Mouse (Mus musculus) telencephalon, adult 2 months (tissue): ENCODE results near the gene Ankle2.
A peak's percentile ranks its signal among the peaks of the same experiment; 100 is the strongest.

ENCODE experiments used
- DNase-seq: peaks from one replicate; pipeline ENCODE4 v3.0.0-alpha.2; 2011; ENCODE audit warnings: low read depth, low spot score

Gene Ankle2

DNA sequence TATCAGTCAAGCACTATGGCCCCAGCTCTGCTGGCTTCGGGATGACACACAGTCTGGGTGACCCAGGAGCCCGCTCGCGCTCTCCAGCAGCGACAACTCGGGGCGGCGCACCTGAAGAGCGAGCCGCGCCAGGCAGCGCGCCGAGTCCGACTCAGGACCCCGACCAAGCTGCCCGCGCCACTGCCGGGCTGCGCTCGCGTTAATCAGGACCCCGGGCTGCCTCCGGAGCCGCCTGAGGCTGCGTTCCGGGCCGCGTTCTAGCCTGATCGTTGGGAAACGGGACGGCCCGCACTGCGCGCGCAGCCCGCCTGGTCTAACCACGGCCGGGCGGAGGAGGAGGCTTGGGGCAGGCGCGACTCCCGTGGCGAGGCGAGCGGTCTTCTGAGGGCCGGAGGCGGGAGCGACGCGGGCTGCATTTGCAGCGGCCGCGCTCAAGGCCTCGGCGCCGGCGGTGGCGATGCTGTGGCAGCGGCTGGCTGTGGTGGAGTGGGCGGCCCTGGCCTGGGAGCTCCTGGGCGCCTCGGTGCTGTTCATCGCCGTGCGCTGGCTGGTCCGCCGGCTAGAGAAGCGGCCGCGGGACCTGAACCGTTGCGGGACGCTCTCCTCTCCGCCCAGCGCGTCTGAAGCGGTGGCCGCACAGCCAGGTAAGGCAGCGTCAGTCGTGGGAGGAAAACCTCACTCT is at the start of gene Ankle2:
Gene Ankle2 (plus strand): TSS at position 225 of the 682 bp plus-strand sequence.
- peak; percentile 77 for DNase-seq

GRCm38 (mm10) chr5:110181716-110182115 is 49.1 kb upstream of the Ankle2 start:
- no peak for DNase-seq

- no peak for DNase-seq
These were observed 27.5 kb upstream of the Ankle2 start for GRCm38 (mm10) chr5:110203164-110203895.

GRCm38 (mm10) chr5:110204777-110205176 is 26.0 kb upstream of the Ankle2 start:
- DNase-seq = no peak

GRCm38 (mm10) chr5:110211312-110211711 is 19.5 kb upstream of the Ankle2 start:
- no peak for DNase-seq

DNA sequence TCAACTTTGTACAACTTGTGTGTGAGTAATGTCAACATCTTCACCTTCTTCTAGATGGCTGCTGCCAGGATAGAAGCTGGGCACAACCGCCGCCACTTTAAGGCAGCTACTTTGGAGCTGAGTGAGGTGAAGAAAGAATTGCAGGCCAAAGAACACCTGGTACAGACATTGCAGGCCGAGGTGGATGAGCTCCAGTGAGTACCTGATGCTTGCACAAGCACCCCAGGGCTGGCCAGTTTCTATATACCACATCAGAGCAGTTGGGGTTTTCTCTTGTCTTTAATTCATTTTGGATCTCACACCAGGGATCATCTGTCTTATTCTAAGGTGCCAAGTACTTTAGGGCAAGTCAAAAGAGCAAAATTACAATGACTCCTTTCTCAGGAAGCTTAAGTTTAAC is 14.0 kb upstream of the Ankle2 start:
- DNase-seq = no peak

GRCm38 (mm10) chr5:110220331-110220730 is 10.5 kb upstream of the Ankle2 start:
- DNase-seq = no peak

DNA sequence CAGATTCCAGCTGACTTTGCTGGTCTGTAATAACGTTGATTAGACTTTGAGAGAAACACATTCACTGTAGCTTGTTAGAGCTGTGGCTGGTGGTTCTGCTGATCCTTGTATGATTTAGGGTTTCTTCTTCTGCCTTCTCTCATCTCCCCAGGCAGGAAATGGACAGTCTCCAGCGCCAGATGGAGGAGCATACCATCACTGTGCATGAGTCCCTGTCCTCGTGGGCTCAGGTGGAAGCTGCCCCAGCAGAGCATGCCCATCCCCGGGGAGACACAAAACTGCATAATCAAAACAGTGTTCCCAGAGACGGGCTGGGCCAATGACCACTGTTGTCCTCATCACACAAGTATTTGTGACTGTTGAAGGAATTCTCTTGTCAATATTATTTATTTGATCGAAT is 8.0 kb upstream of the Ankle2 start:
- no peak for DNase-seq

GRCm38 (mm10) chr5:110225056-110225455 is 5.7 kb upstream of the Ankle2 start:
- no peak for DNase-seq

DNA sequence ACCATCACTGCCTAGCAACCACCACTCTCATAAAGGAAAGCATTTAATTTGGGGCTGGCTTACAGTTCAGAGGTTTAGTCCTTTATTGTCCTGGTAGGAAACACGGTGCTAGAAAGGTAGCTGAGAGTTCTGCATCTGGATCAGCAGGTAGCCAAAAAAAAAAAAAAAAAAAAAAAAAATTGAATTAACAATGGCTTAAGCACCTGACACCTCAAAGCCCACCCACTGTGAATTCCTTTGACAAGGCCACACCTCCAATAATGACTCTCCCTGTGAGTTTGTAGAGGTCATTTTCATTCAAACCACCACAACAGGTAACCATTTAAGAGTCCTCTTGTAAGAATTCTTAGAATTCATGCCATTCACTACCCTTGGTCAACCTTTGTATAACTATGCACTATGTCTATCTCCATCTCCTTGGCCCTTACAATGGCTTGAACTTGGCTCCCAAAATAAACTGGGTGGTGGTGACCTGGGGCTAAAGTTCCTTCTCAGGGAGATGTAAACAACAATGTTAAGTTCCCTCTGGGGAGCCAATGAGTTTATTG is 3.4 kb upstream of the Ankle2 start:
- DNase-seq = no peak

GRCm38 (mm10) chr5:110230401-110230779 is 414 bp upstream of the Ankle2 start:
- peak; percentile 15 for DNase-seq

DNA sequence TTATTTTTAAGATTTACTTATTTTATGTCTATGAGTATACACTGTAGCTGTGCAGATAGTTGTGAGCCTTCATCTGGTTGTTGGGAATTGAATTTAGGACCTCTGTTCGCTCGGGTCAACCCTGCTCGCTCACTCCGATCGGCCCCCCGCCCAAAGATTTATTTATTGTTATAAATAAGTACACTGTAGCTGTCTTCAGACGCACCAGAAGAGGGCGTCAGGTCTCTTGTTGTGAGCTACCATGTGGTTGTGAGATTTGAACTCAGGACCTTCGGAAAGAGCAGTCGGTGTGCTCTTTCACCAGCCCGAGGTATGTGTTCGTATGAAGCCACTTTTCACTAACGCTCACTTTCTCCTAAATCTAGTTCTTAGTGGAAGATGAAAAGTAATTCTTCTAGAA is 834 bp downstream of the Ankle2 start:
- DNase-seq = no peak

GRCm38 (mm10) chr5:110232346-110232745 is 1.5 kb downstream of the Ankle2 start:
- no peak for DNase-seq

- DNase-seq = no peak
These were observed 13.3 kb downstream of the Ankle2 start for GRCm38 (mm10) chr5:110244091-110244490.

- no peak for DNase-seq
These were observed 36.1 kb downstream of the Ankle2 start for GRCm38 (mm10) chr5:110266941-110267340.

- peak; percentile 67 for DNase-seq
These were observed 38.6 kb downstream of the Ankle2 start, which contains the start of gene Pgam5 for GRCm38 (mm10) chr5:110269141-110270101. Gene Pgam5 (minus strand): TSS chr5:110269913.

GRCm38 (mm10) chr5:110270242-110270641 is 39.4 kb downstream of the Ankle2 start:
- no peak for DNase-seq

DNA sequence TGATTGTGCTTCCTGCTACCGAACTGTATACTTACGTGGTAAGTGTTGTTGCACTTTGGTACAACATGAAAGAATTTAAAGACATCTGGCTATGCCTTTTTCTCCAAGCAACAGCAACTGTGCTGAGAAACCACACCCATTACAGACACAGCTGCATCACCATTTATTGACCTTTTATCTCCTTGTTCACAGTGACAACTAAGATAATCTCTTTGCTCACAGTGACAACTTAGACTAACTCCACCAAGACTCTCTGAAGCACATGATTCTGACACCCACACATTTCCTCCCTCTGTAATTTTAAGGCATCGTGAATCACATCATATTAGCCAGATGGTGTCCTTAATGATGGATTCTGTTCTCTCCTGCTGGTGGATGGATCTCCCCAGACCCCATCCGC is 43.3 kb downstream of the Ankle2 start:
- DNase-seq = peak; percentile 15

- DNase-seq = no peak
These were observed 44.0 kb downstream of the Ankle2 start for GRCm38 (mm10) chr5:110274846-110275245.

GRCm38 (mm10) chr5:110276391-110276790 is 45.6 kb downstream of the Ankle2 start:
- DNase-seq = no peak

- no peak for DNase-seq
These were observed 46.1 kb downstream of the Ankle2 start for GRCm38 (mm10) chr5:110276910-110277309.

- DNase-seq = no peak
These were observed 51.2 kb downstream of the Ankle2 start for GRCm38 (mm10) chr5:110281984-110282383.
